Mouse (Mus musculus) granulocyte monocyte progenitor cell, adult 5-6 weeks (primary cell): ENCODE results near the gene Znrf3. TPM values are rescaled to one million over a fixed set of nuclear protein-coding genes. Genes with fewer than 3 reads are reported as not detected.
"Not testable (repeated sequence)": the region's sequence is repeated elsewhere in the genome, so short reads cannot be mapped to it uniquely, and the experiment has no call there.

Source experiments
- ATAC-seq: replicated peaks from 2 replicates; pipeline ENCODE4 v1.8.0; 2016; ENCODE audit warnings: mild to moderate bottlenecking, moderate TSS enrichment, inconsistent platforms; ENCODE audit not compliant: poor library complexity, severe bottlenecking
- total RNA-seq, 2 experiments: library from RNA; stranded (forward) in 1 of 2; stranded (reverse) in 1 of 2; fragments of 200-712, 200-1000 nt in 1 of 2; fragments of >200 nt in 1 of 2; fragmentation: Nextera tagmentation in 1 of 2; gene quantifications; 2 replicates each; pipeline ENCODE4 v1.2.3; 2014 to 2017

Znrf3 gene
- 6.4 and 8.6 TPM in 2 replicates for total RNA-seq (2014; fragmentation: Nextera tagmentation)
- total RNA-seq (2017) = 2.2 TPM in 2 replicates

- ATAC-seq = peak; percentile 91
These were observed at the start of gene Znrf3 for GRCm38 (mm10) chr11:5444599-5445451. Gene Znrf3 (minus strand): TSS chr11:5444847.

DNA sequence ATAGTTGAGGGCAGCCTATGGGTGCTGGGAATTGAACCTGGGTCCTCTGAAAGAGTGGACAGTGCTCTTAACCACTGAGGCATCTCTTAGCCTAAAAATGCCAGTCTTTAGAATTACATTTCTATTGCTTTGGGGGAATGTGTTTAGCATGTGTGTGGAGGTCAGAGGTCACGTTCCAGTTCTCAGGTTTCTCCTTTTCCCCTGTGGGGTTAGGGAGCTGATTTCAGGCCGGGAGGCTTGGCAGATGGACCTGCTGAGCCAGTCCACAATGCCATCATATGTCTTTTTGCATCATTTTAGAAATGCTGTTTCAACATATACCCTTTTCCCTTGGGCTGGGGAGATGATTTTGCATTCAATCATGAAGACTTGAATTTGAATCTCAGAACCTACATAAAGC lies 49.2 kb upstream of the Znrf3 start:
- no peak for ATAC-seq

GRCm38 (mm10) chr11:5491912-5492311 lies 47.3 kb upstream of the Znrf3 start:
- ATAC-seq = no peak

DNA sequence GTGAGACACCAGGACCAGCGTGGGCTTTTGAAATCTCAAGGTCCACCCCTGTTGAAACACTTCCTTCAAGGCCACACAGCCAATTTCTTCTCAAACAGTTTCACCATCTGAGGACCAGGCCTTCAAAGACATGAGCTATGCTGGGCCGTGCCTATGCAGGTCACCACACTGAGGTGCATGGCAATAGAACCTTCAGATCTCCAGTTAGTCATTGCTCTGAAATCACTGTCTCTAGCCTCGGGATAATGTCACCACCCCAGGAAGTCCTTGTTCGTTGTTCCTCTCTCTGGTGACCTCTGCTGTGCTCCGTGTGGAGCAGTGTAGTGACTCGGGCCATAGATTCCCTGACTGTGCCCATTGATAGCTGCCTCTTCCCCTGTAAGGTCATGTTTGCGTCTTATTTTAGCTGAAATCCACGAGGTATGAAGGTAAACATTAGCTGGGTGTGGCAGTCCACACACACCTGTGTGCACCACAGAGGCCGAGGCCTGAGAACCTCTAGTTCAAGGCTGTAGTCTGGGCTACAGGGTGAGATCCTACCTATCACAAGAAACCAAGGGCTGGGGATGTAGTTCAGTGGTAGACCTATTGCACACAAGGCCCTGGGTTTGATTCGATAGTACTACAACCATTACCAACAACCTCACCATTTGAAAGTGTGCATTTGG lies 46.5 kb upstream of the Znrf3 start:
- peak; percentile 42 for ATAC-seq

GRCm38 (mm10) chr11:5489433-5489832 lies 44.8 kb upstream of the Znrf3 start:
- ATAC-seq = not testable (repeated sequence)

GRCm38 (mm10) chr11:5485193-5486011 lies 40.8 kb upstream of the Znrf3 start:
- ATAC-seq = peak; percentile 94

DNA sequence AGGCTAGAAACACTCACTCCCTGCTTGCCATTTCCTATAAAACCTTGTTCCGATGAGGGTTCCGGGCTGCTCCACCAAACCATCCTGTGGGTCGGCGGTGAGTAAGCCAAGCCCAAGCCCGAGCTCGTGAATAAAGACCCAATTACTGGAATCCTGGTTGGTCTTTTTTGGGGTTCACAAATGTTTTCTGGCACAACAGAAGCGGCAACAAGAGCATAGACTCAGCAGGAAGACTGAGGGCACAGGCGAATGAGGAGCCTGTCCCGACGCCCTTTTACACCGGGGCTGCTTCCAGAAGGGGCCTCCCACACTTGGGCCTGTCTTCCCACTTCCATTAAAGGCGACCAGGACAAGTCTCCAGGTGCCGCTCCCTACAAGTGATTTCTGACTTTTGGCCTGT lies 37.9 kb upstream of the Znrf3 start:
- no peak for ATAC-seq

- no peak for ATAC-seq
These were observed 34.2 kb upstream of the Znrf3 start for GRCm38 (mm10) chr11:5478831-5479230.

DNA sequence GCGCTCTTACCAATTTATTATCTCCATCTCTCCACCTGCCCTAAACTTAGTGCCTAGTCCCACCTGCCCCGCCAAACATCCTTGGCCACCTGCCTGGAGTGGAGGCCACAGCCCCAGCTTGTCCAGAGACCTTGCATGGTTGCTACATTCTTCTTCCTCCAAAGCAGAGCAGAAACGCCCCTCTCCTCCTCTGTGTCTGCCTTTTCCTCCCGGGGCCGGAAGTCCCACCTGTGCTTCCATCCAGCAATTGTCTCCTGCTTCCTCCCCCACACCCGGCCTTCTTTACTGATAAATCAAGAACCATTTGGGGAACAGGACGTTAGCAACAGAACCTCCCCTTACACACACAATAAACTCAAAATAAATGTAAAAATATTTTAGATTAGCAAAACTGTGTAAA lies 33.5 kb upstream of the Znrf3 start:
- no peak for ATAC-seq

- ATAC-seq = no peak
These were observed 32.2 kb upstream of the Znrf3 start for GRCm38 (mm10) chr11:5476806-5477205.

GRCm38 (mm10) chr11:5475556-5476118 lies 31.0 kb upstream of the Znrf3 start:
- ATAC-seq = not testable (repeated sequence)

DNA sequence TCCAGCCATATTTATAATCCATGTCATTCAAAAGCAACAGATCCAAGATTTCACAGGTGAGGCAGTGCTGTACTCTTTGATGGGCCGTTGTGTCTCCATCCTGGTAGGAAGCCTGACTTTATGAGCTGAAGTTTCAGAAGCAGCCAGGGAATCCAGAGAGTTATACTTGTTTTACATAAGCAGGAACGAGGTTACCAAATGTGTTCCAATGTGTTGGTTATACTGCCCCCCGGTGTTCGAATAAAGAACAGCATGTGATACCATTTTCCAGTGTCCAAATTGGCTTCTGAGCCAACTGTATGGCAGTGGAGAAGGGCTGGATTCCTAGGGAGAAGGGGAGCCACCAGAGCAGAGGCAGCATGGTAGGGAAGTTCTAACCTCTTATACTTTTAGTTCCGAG lies 29.5 kb upstream of the Znrf3 start:
- ATAC-seq = peak; percentile 75

- no peak for ATAC-seq
These were observed 25.4 kb upstream of the Znrf3 start for GRCm38 (mm10) chr11:5470055-5470454.

- ATAC-seq = 0 out of 2 replicates have a peak, but pooled peaks have one; percentile 42
These were observed 24.4 kb upstream of the Znrf3 start for GRCm38 (mm10) chr11:5469084-5469483.

DNA sequence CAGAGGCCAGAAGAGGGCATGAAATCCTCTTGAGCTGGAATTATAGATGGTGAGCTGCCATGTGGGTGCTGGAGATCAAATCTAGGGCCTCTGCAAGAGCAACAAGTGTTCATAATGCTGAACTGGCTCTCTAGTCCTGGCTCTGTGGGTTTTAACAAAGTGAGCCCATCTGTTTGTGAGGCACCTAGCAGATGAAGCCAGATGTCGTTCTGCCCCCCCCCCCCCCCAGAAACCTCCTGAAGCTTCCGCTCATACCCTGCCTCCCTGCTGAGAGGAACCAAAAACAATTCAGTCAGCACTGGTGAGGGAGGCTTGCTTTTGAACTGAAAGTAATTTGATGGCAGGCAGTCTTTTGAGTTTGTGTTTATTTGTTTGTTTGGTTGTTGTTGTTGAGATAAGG lies 23.8 kb upstream of the Znrf3 start:
- no peak for ATAC-seq

DNA sequence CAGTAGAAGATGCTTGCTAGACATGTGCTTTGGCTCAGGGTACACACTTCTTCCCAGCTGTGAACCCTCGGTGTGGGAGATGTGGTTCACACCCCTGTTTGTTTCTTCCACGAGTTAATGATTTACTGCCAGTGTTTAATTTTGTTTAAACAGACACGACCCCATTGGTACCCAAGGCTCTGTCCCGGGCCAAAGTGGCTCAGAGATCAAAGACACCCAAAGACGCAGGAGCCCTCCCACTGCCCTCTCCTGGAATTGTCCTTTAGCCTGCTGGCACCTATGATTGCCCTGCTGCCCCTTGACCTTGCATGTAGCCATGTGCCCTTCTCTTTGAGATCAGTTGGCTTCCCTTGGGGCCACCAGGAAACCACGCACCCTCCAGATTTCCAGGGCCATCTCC lies 7.3 kb upstream of the Znrf3 start:
- no peak for ATAC-seq

- no peak for ATAC-seq
These were observed 6.7 kb upstream of the Znrf3 start for GRCm38 (mm10) chr11:5451341-5451740.

DNA sequence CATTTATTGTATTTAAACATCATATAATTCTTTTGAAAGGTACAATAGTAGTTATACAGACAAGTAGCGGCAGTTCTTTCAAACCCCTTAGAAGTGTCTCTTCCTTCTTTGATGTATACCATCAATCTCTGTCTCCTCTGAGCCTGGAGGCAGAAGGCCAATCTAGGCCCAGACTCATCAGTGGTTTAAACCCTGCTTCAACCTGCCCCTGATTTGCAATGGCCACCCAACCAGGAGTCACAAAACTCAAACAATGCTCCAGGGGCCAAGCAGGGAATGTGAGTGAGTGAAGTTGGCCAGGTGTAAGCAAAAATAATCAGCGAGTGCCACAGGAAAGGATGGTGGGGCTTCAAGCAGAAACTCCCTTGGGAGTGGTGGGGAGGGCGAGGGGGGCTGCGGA lies 6.1 kb upstream of the Znrf3 start:
- ATAC-seq = no peak

- ATAC-seq = peak; percentile 71
These were observed 856 bp upstream of the Znrf3 start for GRCm38 (mm10) chr11:5445452-5445953.

DNA sequence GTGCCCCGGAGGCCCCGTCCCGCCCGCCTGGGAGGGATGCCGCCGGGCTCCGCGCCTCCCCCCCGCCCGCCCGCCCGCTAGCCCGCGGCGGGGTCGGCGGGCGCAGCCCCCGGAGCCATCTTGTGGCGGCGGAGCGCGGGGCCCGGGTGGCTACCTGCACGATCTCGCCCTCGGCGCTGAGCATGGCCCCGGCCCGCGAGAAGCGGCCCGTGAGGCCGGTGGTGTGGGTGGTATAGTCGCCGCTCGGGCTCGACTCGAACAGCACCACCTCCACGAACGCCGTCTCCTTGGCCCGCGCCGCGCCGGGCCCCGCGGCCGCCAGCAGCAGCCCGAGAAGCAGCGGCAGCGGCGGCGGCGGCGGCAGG lies 431 bp downstream of the Znrf3 start:
- no peak for ATAC-seq
